Mouse (Mus musculus) heart, embryonic 11.5 days (tissue): Measurements from ENCODE around the gene Tas1r3. TPM values are rescaled to one million over a fixed set of nuclear protein-coding genes. Genes with fewer than 3 reads are reported as not detected.

Experiments
- ATAC-seq: fragments of 200-750 bp; cut with Nextera tagmentation; replicated peaks from 2 replicates; pipeline ENCODE4 v1.8.0; 2017; ENCODE audit warnings: moderate library complexity; ENCODE audit not compliant: insufficient number of reproducible peaks, low FRiP score, low TSS enrichment
- H3K27ac ChIP-seq: fragments of 300-500 bp; sonication (generic); 2 replicates; pipeline ENCODE4 v1.5.1; 2014; ENCODE audit warnings: mild to moderate bottlenecking, low read depth, low read length
- H3K27me3 ChIP-seq: fragments of 300-500 bp; sonication (generic); 2 replicates; pipeline ENCODE4 v1.6.1; 2014; ENCODE audit warnings: mild to moderate bottlenecking, low read length, mixed read lengths; ENCODE audit not compliant: control insufficient read depth, insufficient read depth
- H3K36me3 ChIP-seq: fragments of 300-500 bp; sonication (generic); 2 replicates; pipeline ENCODE4 v1.6.1; 2014; ENCODE audit warnings: mild to moderate bottlenecking, low read length, moderate library complexity, mixed read lengths; ENCODE audit not compliant: control insufficient read depth, insufficient read depth
- H3K4me1 ChIP-seq: fragments of 300-500 bp; sonication (generic); 2 replicates; pipeline ENCODE4 v1.6.1; 2014; ENCODE audit warnings: low read length; ENCODE audit not compliant: control insufficient read depth, insufficient read depth
- H3K4me2 ChIP-seq: fragments of 300-500 bp; sonication (generic); 2 replicates; pipeline ENCODE4 v1.6.1; 2014; ENCODE audit warnings: mild to moderate bottlenecking, moderate library complexity
- H3K4me3 ChIP-seq: fragments of 300-500 bp; sonication (generic); 2 replicates; pipeline ENCODE4 v1.5.1; 2014; ENCODE audit warnings: low read depth, low read length
- H3K9ac ChIP-seq: fragments of 300-500 bp; sonication (generic); 2 replicates; pipeline ENCODE4 v1.6.1; 2014; ENCODE audit warnings: mild to moderate bottlenecking, low read depth, low read length, moderate library complexity
- H3K9me3 ChIP-seq: fragments of 300-500 bp; sonication (generic); replicated peaks from 2 replicates; pipeline ENCODE4 v1.6.1; 2016; ENCODE audit warnings: low read length; ENCODE audit not compliant: control insufficient read depth
- WGBS: fragments of 180-500 bp; shearing (Covaris S2); extraction: QIAGEN DNeasy Blood & Tissue Kit; methylation state at CpG from one replicate; pipeline ENCODE4 v1.1.7; 2014; ENCODE audit not compliant: insufficient replicate concordance; 5-methylcytosine and 5-hydroxymethylcytosine counted together
- microRNA-seq: library from miRNA; unstranded; fragments of <30 nt; microRNA quantifications from one replicate; pipeline ENCODE4, GENCODE M21; 2016; ENCODE audit warnings: borderline number of aligned reads
- polyA plus RNA-seq: library from polyadenylated mRNA; unstranded; fragments of >200 nt; fragmentation: Nextera tagmentation; extraction: Ambion mirVana; gene quantifications from 2 replicates; pipeline ENCODE4 v1.2.1, GENCODE M21; 2014

Gene Tas1r3
- polyA plus RNA-seq, 1 experiment from 2014 or later: 0.11 TPM

DNA sequence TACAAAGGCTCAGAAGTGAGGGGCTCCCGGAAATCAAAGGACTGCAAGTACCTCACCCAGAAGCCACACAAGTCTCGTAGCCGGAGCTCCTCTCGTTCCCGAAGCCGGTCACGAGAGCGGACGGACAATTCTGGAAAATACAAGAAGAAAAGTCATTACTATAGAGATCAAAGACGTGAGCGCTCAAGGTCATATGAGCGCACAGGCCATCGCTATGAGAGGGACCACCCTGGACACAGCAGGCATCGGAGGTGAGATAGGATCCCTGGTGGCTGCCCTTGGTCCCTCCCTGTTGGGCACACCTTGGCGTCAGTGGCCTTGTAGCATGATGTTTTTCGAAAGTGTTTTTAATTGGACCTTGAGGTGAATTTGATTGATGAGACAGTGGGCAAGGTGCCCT lies 39.7 kb downstream of the Tas1r3 start:
- no peak overlapping the region for H3K27ac ChIP-seq
- H3K4me3 ChIP-seq: no peak overlapping the region
- H3K4me2 ChIP-seq: no peak overlapping the region
- ATAC-seq: no peak
- H3K4me1 ChIP-seq: no peaks in the 10 kb centered on the region
- H3K36me3 ChIP-seq: peaks cover 52% of the 10 kb centered on the region
- no peaks in the 10 kb centered on the region for H3K9me3 ChIP-seq
- H3K27me3 ChIP-seq: no peaks in the 10 kb centered on the region
- no peak overlapping the region for H3K9ac ChIP-seq
- 94% methylated on average over 16 of the region's 16 CpGs for WGBS

DNA sequence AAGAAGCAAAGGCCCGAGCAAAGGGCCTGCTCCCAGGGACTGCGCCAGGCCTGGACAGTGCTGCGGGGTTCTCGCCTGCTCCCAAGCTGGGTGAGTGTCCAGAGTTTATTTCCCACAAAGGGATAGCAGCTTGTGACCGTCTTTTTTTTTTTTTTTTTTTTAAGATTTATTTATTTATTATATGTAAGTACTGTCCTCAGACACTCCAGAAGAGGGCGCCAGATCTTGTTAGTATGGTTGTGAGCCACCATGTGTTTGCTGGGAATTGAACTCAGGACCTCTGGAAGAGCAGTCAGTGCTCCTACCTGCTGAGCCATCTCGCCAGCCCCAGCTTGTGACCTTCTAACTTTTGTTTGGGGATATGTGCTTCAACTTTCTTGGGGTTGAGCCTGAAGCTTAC lies 42.1 kb downstream of the Tas1r3 start:
- Histone ChIP-seq H3K27me3 (no peaks in the 10 kb centered on the region), H3K36me3 (peaks cover 62% of the 10 kb centered on the region), H3K4me3 (no peak overlapping the region), H3K9me3 (no peaks in the 10 kb centered on the region), H3K27ac (no peak overlapping the region), H3K4me2 (no peak overlapping the region), H3K9ac (no peak overlapping the region), H3K4me1 (no peaks in the 10 kb centered on the region)
- no peak for ATAC-seq
- 83% methylated on average over 7 of the region's 7 CpGs for WGBS

DNA sequence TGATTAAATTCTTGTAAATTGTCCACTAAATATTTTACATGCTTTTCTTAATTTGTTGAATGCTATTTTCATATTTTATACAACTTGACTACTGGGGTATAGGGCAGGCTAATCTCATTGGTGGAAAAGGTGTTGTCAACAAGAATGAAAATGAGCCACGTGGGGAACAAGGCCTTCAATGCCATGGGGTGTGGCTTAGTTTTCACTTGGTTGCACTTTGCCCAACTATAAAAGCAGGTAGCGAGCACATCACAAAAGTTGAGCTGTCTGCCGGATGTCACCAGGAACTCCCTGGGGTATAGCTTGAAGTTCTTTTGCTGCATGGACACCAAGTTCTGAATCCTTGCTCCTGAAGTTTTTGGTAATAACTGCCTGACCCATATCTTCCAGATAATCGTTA lies 45.6 kb downstream of the Tas1r3 start:
- 87% methylated on average over 4 of the region's 4 CpGs for WGBS
- no peak overlapping the region for H3K4me3 ChIP-seq
- no peak for ATAC-seq
- H3K4me2 ChIP-seq: no peak overlapping the region
- H3K27me3 ChIP-seq: no peaks in the 10 kb centered on the region
- H3K9me3 ChIP-seq: no peaks in the 10 kb centered on the region
- peaks cover 59% of the 10 kb centered on the region for H3K36me3 ChIP-seq
- H3K27ac ChIP-seq: no peak overlapping the region
- peaks cover 6% of the 10 kb centered on the region for H3K4me1 ChIP-seq
- no peak overlapping the region for H3K9ac ChIP-seq

DNA sequence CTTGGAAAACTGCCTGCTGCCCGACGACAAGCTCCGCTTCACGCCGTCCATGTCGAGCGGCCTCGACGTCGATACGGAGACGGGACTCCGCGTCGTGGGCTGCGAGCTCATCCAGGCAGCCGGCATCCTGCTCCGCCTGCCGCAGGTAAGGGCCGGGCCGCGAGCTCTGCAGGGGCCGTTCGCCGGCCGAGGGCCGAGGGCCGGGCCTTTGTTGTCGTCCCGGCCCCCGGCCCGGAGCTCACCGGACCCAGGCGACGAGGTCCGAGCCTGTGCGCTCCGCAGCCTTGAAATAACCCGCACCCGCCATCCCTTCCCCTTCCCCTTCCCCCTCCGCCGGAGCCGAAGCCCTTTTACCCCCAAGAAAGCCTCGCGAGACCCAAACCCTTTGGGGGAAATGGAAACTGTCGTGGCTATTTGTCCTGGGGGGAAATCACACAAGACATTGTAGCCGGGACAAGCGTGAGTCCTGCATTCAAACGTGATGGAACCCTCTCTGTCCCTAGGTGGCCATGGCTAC lies 50.4 kb downstream of the Tas1r3 start:
- H3K36me3 ChIP-seq: peaks cover 46% of the 10 kb centered on the region
- H3K4me1 ChIP-seq: peaks cover 11% of the 10 kb centered on the region
- peak; percentile 39 for ATAC-seq
- H3K9ac ChIP-seq: peak overlapping the region; percentile 99
- H3K4me2 ChIP-seq: peak overlapping the region; percentile 88
- under 1% methylated on average over 44 of the region's 49 CpGs for WGBS
- peak overlapping the region; percentile 99 for H3K4me3 ChIP-seq
- no peaks in the 10 kb centered on the region for H3K9me3 ChIP-seq
- peak overlapping the region; percentile 94 for H3K27ac ChIP-seq
- H3K27me3 ChIP-seq: no peaks in the 10 kb centered on the region

DNA sequence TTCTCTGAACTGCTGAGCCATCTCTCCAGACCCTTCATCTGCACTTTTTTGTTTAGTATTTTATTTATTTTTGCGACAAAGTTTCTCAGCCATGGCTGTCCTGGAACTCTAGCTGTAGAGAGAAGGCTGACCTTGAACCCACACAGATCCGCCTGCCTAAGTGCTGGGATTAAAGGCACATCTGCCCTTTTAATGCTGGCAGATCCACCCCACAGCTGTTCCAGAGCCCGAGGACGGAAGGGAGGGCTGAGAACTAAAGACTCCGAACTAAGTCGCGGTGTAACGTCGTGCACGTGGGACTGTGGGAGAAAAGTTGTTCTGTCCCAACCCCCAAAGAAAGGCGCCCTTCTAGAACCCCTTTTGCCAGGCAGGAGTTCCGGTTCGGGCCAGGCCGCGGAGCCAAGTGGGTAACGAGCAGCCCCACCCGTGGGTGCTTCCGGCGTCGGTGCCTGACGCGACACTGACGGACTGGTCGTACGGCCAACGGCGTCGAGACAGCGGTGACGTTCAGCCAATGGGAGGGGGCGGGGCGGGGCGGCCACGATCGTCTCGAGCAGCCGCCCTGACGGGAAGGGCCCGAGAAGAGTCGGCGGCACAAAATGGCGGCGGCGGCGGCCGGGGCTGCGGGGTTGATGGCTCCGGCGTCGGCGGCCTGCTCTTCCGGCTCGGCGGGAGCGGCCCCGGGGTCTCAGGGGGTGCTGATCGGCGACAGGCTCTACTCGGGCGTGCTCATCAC lies 51.1 kb downstream of the Tas1r3 start, which contains the start of gene Ccnl2:
Gene Ccnl2 (plus strand): TSS at position 561 of the 736 bp plus-strand sequence.
- H3K9me3 ChIP-seq: no peaks in the 10 kb centered on the region
- H3K27ac ChIP-seq: peak within 1 kb of the TSS; percentile 94
- H3K4me3 ChIP-seq: peak within 1 kb of the TSS; percentile 99
- H3K4me1 ChIP-seq: peaks cover 11% of the 10 kb centered on the region
- H3K36me3 ChIP-seq: peaks cover 43% of the 10 kb centered on the region
- H3K27me3 ChIP-seq: no peaks in the 10 kb centered on the region
- ATAC-seq: peak; percentile 99
- WGBS: 1% methylated on average over 55 of the region's 60 CpGs
- peak within 1 kb of the TSS; percentile 88 for H3K4me2 ChIP-seq
- peak within 1 kb of the TSS; percentile 99 for H3K9ac ChIP-seq

Small RNAs within 50 kb of the gene (microRNA-seq; reads per million reads assigned to microRNA genes)
- not detected for gene Gm22991

Other genes with a start within 250 kb of the Tas1r3 start
- 48.2 and 50.0 TPM in 2 replicates for gene Cdk11b, start 238.5 kb downstream of the Tas1r3 start, polyA plus RNA-seq
- gene Gm10563, start 218.0 kb downstream of the Tas1r3 start, polyA plus RNA-seq: not detected in 2 replicates
- gene Mmp23, start 210.0 kb downstream of the Tas1r3 start, polyA plus RNA-seq: 52.9 and 53.5 TPM in 2 replicates
- gene Mib2, start 194.2 kb downstream of the Tas1r3 start, polyA plus RNA-seq: 8.9 and 9.7 TPM in 2 replicates
- gene Fndc10, start 169.0 kb downstream of the Tas1r3 start, polyA plus RNA-seq: 1.1 and 1.4 TPM in 2 replicates
- gene Ssu72, start 158.6 kb downstream of the Tas1r3 start, polyA plus RNA-seq: 128 TPM in 2 replicates
- gene Tmem240, start 128.6 kb downstream of the Tas1r3 start, polyA plus RNA-seq: 0.47 and 0.68 TPM in 2 replicates
- 84.2 and 88.2 TPM in 2 replicates for gene Atad3a, start 102.3 kb downstream of the Tas1r3 start, polyA plus RNA-seq
- 0.89 and 1.1 TPM in 2 replicates for gene Vwa1, start 88.7 kb downstream of the Tas1r3 start, polyA plus RNA-seq
- 3.0 and 3.2 TPM in 2 replicates for gene Tmem88b, start 77.5 kb downstream of the Tas1r3 start, polyA plus RNA-seq
- gene Ankrd65, start 72.9 kb downstream of the Tas1r3 start, polyA plus RNA-seq: not detected in 2 replicates
- gene Mrpl20, start 60.5 kb downstream of the Tas1r3 start, polyA plus RNA-seq: 152 and 166 TPM in 2 replicates
- 126 and 129 TPM in 2 replicates for gene Ccnl2, start 50.9 kb downstream of the Tas1r3 start, polyA plus RNA-seq
- gene Aurkaip1, start 32.1 kb downstream of the Tas1r3 start, polyA plus RNA-seq: 121 and 122 TPM in 2 replicates
- gene Mxra8, start 23.7 kb downstream of the Tas1r3 start, polyA plus RNA-seq: 34.5 and 37.2 TPM in 2 replicates
- gene Dvl1, start 16.0 kb downstream of the Tas1r3 start, polyA plus RNA-seq: 5.8 and 6.8 TPM in 2 replicates
- 12.2 and 12.8 TPM in 2 replicates for gene Cptp, start 6.1 kb upstream of the Tas1r3 start, polyA plus RNA-seq
- 40.7 and 45.6 TPM in 2 replicates for gene Ints11, start 6.2 kb upstream of the Tas1r3 start, polyA plus RNA-seq
- gene Pusl1, start 28.4 kb upstream of the Tas1r3 start, polyA plus RNA-seq: 30.6 and 32.9 TPM in 2 replicates
- 9.2 and 10.2 TPM in 2 replicates for gene Acap3, start 28.5 kb upstream of the Tas1r3 start, polyA plus RNA-seq
- gene Ube2j2, start 80.5 kb upstream of the Tas1r3 start, polyA plus RNA-seq: 89.5 and 91.6 TPM in 2 replicates
- 24.6 and 26.9 TPM in 2 replicates for gene C1qtnf12, start 99.0 kb upstream of the Tas1r3 start, polyA plus RNA-seq
- 10.1 and 11.6 TPM in 2 replicates for gene B3galt6, start 129.3 kb upstream of the Tas1r3 start, polyA plus RNA-seq
- 138 and 147 TPM in 2 replicates for gene Sdf4, start 129.5 kb upstream of the Tas1r3 start, polyA plus RNA-seq
- gene Tnfrsf4, start 150.5 kb upstream of the Tas1r3 start, polyA plus RNA-seq: 0.21 and 0.37 TPM in 2 replicates
- gene Tnfrsf18, start 162.8 kb upstream of the Tas1r3 start, polyA plus RNA-seq: 1.3 and 1.7 TPM in 2 replicates
- 0.36 TPM in 1 of 2 replicates, not detected in the other for gene Ttll10, start 196.1 kb upstream of the Tas1r3 start, polyA plus RNA-seq
- gene 9430015G10Rik, start 246.6 kb upstream of the Tas1r3 start, polyA plus RNA-seq: 23.6 and 26.5 TPM in 2 replicates